Mouse (Mus musculus): Measurements from ENCODE around the gene Tmem200a. TPM values are rescaled to one million over a fixed set of nuclear protein-coding genes. Genes with fewer than 3 reads are reported as not detected.
A peak's percentile ranks its signal among the peaks of the same experiment; 100 is the strongest.

The Tmem200a gene
- total RNA-seq, 2 experiments from 2014 or later, result 22.8 to 25.3 TPM

DNA sequence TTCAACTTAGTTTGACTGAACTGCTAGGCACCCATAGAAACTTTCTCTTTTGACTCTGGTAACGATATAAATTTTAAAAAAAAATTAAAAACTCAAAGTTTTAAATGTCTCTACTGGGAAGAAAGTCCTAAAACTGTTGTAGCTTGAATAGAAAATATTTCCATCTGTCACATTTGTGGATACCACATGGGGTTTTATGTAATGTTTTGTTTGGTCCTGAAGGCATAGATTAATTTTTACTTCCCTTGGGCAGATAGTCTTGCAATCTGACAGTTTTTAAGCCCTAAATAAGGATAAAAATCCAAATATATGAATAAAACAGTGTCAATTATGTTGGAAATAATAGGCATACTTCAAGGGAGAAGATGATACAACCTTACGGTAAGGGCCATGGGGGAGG, 78.0 kb downstream of the Tmem200a start:
- DNase-seq (ENCODE audit: low spot score in 2 of 2), result no peak
- intact Hi-C loops (cut with DNase I), result no loop called here

DNA sequence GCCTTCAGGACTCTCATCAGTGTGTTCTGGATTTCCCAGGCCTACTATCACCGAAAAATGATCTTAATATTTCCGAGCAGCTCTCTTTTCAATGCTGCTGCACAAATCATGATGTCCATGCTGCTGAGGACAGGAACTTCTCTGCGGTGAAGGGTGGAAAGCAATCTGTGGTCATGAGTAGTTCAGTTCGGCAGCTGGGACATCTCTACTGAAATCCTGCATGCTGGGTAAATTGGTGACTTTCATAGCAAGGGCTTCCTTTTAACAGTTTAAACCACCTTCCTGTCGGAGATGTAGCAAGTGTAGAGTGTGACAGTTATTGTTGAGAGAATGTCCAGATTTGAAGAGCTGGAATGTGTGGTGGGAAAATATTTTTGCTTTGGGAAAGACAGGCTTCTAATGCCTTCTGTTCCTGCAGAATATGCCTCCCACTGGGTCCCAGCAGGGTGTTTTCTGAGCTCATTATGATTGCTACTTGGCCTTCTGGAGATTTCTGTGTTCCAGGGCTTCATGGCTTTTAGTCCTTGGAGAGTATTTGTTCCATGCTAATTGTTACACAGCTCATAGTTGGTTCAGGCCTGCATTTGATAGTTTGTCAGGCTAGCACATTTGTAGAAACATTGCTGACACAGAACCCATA, 79.4 kb downstream of the Tmem200a start:
- no peak for DNase-seq (ENCODE audit: low spot score in 2 of 2)

DNA sequence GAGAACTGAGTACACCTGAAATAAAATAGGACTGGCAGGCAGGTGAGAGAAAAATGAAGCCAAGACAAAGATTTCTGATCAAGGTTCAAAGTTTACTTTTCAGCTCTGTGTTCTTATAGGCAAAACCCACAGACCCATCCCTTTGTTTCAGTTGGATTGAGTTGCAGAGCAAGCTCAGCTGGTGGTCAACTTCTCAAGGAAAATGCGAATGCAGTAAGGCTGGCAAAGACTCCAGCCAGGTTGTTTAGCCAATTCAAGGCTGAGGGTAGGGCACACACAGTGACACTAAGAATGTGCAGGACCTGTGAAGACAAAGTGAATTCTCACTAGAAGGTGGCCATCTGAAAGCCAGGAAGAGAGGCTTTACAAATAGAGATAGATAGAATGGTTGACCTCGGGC, 94.8 kb downstream of the Tmem200a start:
- intact Hi-C loops (cut with DNase I), result no loop called here
- no peak for DNase-seq (ENCODE audit: low spot score in 2 of 2)

More for the DNA sequence above, 79.4 kb downstream of the Tmem200a start:
- intact Hi-C loops (cut with DNase I), result no loop called here

- DNase-seq (ENCODE audit: low spot score in 2 of 2), result no peak
- intact Hi-C loops (cut with DNase I), result no loop called here
These were observed 96.2 kb downstream of the Tmem200a start for GRCm38 (mm10) chr10:25982617-25983016.

- intact Hi-C loops (cut with DNase I), result no loop called here
- DNase-seq (ENCODE audit: low spot score in 2 of 2), result no peak
These were observed 116.0 kb downstream of the Tmem200a start for GRCm38 (mm10) chr10:25962863-25963262.

DNA sequence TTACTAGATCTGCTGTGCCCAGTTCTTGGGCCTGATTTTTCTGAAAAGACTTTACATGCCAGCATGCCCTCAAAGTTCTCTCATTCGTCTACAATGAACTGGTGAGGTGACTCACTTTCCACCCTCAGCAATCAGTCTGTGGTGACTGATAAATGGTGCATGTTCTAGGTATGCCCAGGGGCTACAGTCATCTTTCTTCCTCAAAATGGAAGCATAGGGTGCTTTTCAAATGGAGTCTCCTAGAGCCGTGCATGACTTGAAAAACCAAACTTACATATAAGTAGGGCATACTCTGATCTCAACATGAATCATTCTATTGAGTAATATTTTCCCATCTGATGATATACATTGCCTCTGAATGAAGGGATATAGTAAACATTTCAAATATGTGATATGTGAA, 117.8 kb downstream of the Tmem200a start:
- intact Hi-C loops (cut with DNase I), result no loop called here
- no peak for DNase-seq (ENCODE audit: low spot score in 2 of 2)

GRCm38 (mm10) chr10:25958762-25959753, 119.8 kb downstream of the Tmem200a start:
- no peak for DNase-seq (ENCODE audit: low spot score in 2 of 2)
- intact Hi-C loops (cut with DNase I), result no loop called here

GRCm38 (mm10) chr10:25954641-25955228, 124.1 kb downstream of the Tmem200a start:
- intact Hi-C loops (cut with DNase I), result no loop called here
- DNase-seq (ENCODE audit: low spot score in 2 of 2), result no peak

DNA sequence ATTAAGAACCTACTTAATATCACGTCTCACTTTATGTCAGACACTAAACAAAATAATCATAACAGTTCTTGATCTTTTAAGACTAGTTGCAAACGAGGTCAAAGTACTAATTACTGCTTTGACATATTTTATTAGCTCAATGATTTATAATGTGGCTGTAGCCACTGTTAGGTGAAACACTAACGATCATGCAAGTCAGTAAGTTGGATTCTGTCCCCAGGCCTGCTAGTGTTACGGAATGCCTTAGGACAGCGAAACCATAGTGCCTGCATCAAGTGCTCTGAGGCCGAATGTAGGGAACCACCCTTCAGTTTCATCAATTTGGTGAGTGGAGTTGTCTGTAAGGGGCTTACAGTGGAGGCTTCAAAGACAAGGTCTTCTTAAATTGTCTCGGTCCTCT, 126.0 kb downstream of the Tmem200a start:
- DNase-seq (ENCODE audit: low spot score in 2 of 2), result no peak
- intact Hi-C loops (cut with DNase I), result no loop called here

DNA sequence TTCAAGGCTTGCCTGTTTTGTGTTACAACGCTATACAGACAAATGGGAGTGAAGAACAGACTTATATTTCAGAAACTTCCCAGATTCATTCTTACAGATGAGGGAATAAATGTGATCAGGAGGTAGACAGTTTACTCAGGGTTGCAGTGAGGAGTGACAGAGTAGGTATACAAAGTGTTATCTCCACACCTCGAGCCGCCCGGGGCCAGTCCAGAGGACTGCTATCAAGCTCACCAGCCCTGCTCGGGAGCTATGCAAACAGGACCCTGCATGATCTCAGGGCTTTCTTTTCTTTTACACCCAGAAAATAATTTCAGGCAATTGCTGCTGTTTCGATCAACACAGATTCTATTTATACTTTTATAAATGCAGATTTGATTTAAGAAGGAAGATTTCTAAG, 126.7 kb downstream of the Tmem200a start:
- intact Hi-C loops (cut with DNase I), result no loop called here
- DNase-seq (ENCODE audit: low spot score in 2 of 2), result no peak

GRCm38 (mm10) chr10:25945866-25946265, 133.0 kb downstream of the Tmem200a start:
- DNase-seq (ENCODE audit: low spot score in 2 of 2), result no peak
- intact Hi-C loops (cut with DNase I), result no loop called here

DNA sequence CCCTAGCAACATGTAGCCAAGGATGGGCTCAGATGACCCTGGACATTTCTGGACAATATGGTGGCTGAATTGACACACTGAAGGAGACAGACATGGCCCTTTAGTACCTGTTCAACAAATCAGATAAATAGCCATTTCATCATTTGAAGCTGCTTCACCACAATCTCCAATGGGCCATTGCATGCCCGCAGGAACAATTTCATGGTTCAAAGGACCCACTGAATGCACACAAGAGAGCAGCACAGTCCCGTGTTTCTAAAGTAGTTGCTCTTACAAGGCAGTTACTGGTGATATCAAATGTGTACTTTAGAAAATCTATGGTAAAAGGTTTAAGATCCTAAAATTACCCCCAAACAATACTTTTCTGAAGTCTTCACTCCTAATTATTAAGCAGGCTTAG, 134.2 kb downstream of the Tmem200a start:
- no peak for DNase-seq (ENCODE audit: low spot score in 2 of 2)
- intact Hi-C loops (cut with DNase I), result no loop called here

GRCm38 (mm10) chr10:25931796-25932195, 147.1 kb downstream of the Tmem200a start:
- intact Hi-C loops (cut with DNase I), result no loop called here
- no peak for DNase-seq (ENCODE audit: low spot score in 2 of 2)

GRCm38 (mm10) chr10:25929401-25930150, 149.3 kb downstream of the Tmem200a start:
- peak; percentile 60 to 72 for DNase-seq (ENCODE audit: low spot score in 2 of 2)
- intact Hi-C loops (cut with DNase I), result no loop called here

- DNase-seq (ENCODE audit: low spot score in 2 of 2), result no peak
- intact Hi-C loops (cut with DNase I), result no loop called here
These were observed 149.9 kb downstream of the Tmem200a start for GRCm38 (mm10) chr10:25928861-25929368.

DNA sequence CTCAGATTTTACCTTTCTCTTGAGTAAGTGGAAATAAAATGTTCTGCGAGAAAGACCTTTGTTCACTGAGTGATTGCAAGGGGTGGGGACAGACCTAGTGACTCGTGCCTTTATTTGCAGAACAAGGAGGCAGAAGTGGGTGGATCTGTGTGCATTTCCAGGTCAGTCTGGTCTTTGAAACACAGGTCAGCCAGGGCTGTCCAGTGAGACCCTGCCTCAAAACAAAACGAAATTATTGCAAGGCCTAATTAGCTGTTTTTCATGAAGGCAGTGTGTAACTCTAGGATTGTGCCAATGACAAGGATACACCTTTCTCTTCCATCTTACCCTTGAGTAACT, 150.4 kb downstream of the Tmem200a start:
- intact Hi-C loops (cut with DNase I), result no loop called here
- no peak for DNase-seq (ENCODE audit: low spot score in 2 of 2)

GRCm38 (mm10) chr10:25927553-25928447, 151.1 kb downstream of the Tmem200a start:
- peak in 1 of 2 experiments; percentile 12 for DNase-seq (ENCODE audit: low spot score in 2 of 2)

DNA sequence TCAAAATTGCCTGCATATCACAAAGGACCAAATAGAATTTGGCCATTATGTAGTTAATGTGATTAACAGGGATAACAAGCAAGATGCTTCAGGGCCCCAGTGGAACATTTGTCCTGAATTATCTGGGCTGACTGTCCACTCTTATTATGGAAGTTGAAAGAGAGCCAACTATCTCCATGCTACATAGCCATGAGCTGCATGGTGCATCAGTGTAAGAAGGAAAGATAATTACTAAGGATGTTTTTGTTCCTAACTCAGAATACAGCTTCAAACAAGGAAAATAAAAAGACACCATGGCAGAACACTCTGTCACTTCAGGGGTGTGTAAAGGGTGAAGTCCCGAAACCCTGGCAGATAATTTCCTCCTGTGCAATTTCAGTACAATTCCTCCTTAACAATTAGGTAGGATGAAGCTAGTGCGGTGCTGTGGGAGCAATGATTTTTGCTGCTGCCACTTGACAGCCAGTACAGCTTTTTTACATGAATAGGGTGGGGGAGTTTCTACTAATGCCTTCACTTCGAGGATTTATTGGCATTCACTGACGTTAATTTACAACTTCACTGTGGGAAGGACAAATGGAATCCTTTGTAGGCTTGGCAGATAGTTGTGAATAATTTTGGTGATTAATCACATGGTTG, 158.1 kb downstream of the Tmem200a start:
- intact Hi-C loops (cut with DNase I), result no loop called here
- no peak for DNase-seq (ENCODE audit: low spot score in 2 of 2)

More at GRCm38 (mm10) chr10:25927553-25928447, 151.1 kb downstream of the Tmem200a start:
- intact Hi-C loops (cut with DNase I), result no loop called here

All from left cerebral cortex, postnatal 14 days (tissue).